Mouse (Mus musculus): Measurements from ENCODE around the gene Pik3cb. TPM values are rescaled to one million over a fixed set of nuclear protein-coding genes. Genes with fewer than 3 reads are reported as not detected.

The Pik3cb gene
- total RNA-seq, 2 experiments from 2014 or later = 27.6 to 28.0 TPM

- DNase-seq (ENCODE audit: low spot score in 2 of 2) = no peak
Measured at GRCm38 (mm10) chr9:99009069-99009897, 131.1 kb downstream of the Pik3cb start.

DNA sequence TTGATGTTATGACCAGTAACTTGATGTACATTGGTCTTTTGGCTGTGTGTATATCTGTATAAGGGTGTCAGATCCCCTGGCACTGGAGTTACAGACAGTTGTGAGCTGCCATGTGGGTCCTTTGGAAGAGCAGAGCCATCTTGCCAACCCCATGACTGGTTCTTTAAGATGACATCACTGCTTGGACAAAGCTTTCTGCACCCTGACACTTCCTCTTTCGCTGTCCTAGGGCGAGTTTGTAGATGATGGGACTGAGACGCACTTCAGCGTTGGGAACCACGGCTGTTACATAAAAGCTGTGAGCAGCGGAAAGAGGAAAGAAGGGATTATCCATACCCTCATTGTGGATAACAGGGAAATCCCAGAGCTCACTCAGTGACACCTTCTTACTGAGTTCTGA, 139.1 kb downstream of the Pik3cb start:
- no peak for DNase-seq (ENCODE audit: low spot score in 2 of 2)

- peak; percentile 59 to 74 for DNase-seq (ENCODE audit: low spot score in 2 of 2)
Measured at GRCm38 (mm10) chr9:98999881-99000339, 140.5 kb downstream of the Pik3cb start.

- no peak for DNase-seq (ENCODE audit: low spot score in 2 of 2)
Measured at GRCm38 (mm10) chr9:98994103-98994502, 146.3 kb downstream of the Pik3cb start.

- DNase-seq (ENCODE audit: low spot score in 2 of 2) = no peak
Measured at GRCm38 (mm10) chr9:98987131-98987530, 153.3 kb downstream of the Pik3cb start.

Other genes starting within 250 kb of the Pik3cb start
- gene 7420426K07Rik, start 237.5 kb downstream of the Pik3cb start, total RNA-seq (2021) = not detected
- gene Foxl2, start 185.3 kb downstream of the Pik3cb start, total RNA-seq (2021) = 1 to 10 TPM in 1 of 2 experiments, under 1 TPM in 1; 0.89 to 1.1 TPM
- gene Faim, start 154.2 kb downstream of the Pik3cb start, total RNA-seq (2021) = 10 to 100 TPM; 56.0 to 56.9 TPM
- gene Gm1123, start 104.9 kb downstream of the Pik3cb start, total RNA-seq (2021) = not detected
- not detected for gene Faiml, start 96.6 kb upstream of the Pik3cb start, total RNA-seq (2021)
- 10 to 100 TPM; 22.6 to 23.6 TPM for gene Cep70, start 102.7 kb upstream of the Pik3cb start, total RNA-seq (2021)
- gene Esyt3, start 217.9 kb upstream of the Pik3cb start, total RNA-seq (2021) = 1 to 10 TPM; 1.6 to 2.4 TPM

All from layer of hippocampus, adult 18-20 months (tissue).